Mouse (Mus musculus) embryonic facial prominence, embryonic 13.5 days (tissue): ENCODE results near the gene Mst1. TPM values are rescaled to one million over a fixed set of nuclear protein-coding genes. Genes with fewer than 3 reads are reported as not detected.
A peak's percentile ranks its signal among the peaks of the same experiment; 100 is the strongest.

Experiments used
- ATAC-seq: fragments of 200-750 bp; cut with Nextera tagmentation; 2 replicates; pipeline ENCODE4 v1.8.0; 2017; ENCODE audit warnings: low read depth; ENCODE audit not compliant: insufficient number of reproducible peaks, insufficient read depth, low FRiP score, low TSS enrichment
- H3K27ac ChIP-seq: fragments of 300-500 bp; sonication (generic); 2 replicates; pipeline ENCODE4 v1.5.1; 2015; ENCODE audit warnings: moderate library complexity, mild to moderate bottlenecking, inconsistent platforms
- H3K27me3 ChIP-seq: fragments of 300-500 bp; sonication (generic); 2 replicates; pipeline ENCODE4 v1.6.1; 2015; ENCODE audit warnings: mild to moderate bottlenecking, inconsistent platforms
- H3K36me3 ChIP-seq: fragments of 300-500 bp; sonication (generic); 2 replicates; pipeline ENCODE4 v1.6.1; 2015; ENCODE audit warnings: mild to moderate bottlenecking, inconsistent platforms
- H3K4me1 ChIP-seq: fragments of 300-500 bp; sonication (generic); 2 replicates; pipeline ENCODE4 v1.6.1; 2015; ENCODE audit warnings: inconsistent platforms
- H3K4me2 ChIP-seq: fragments of 300-500 bp; sonication (generic); 2 replicates; pipeline ENCODE4 v1.6.1; 2015; ENCODE audit warnings: moderate library complexity, mild to moderate bottlenecking, inconsistent platforms
- H3K4me3 ChIP-seq: fragments of 300-500 bp; sonication (generic); 2 replicates; pipeline ENCODE4 v1.5.1; 2015; ENCODE audit warnings: mild to moderate bottlenecking, inconsistent platforms
- H3K9ac ChIP-seq: fragments of 300-500 bp; sonication (generic); 2 replicates; pipeline ENCODE4 v1.6.1; 2015; ENCODE audit warnings: mild to moderate bottlenecking, inconsistent platforms
- H3K9me3 ChIP-seq: fragments of 300-500 bp; sonication (generic); 2 replicates; pipeline ENCODE4 v1.6.1; 2016; ENCODE audit warnings: inconsistent platforms
- WGBS: fragments of 180-500 bp; shearing (Covaris S2); methylation state at CpG from one replicate; pipeline ENCODE4 v1.1.7; 2015; ENCODE audit warnings: mixed read lengths; 5-methylcytosine and 5-hydroxymethylcytosine counted together
- polyA plus RNA-seq: library from polyadenylated mRNA; unstranded; fragments of >200 nt; fragmentation: Nextera tagmentation; extraction: Ambion mirVana; gene quantifications from 2 replicates; pipeline ENCODE4 v1.2.1, GENCODE M21; 2015

Mst1 gene
- polyA plus RNA-seq = 0.38 and 1.0 TPM in 2 replicates

DNA sequence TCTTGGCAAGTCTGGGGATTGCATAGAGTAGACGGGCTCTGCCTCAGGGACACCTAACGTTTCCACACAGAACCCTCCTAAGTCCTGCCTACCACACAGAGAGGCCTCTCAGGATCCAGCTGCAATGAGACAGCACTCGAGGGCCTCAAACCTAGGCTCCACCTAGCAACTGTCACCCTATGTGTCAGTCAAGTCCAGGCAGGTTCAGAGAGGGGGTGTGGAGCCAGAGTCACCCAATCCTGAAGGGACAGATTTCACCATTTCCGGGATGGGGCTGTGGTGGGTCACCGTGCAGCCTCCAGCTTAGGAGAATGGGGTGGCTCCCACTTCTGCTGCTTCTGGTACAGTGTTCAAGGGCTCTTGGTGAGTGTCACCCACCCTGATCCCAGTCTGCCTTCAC is at the start of gene Mst1:
TSS of gene Mst1 (plus strand) at position 269 of the 400 bp plus-strand sequence.
- peaks cover 22% of the 10 kb centered on the region for H3K4me1 ChIP-seq
- H3K27ac ChIP-seq = no peak within 1 kb of the TSS
- peaks cover 13% of the 10 kb centered on the region for H3K36me3 ChIP-seq
- H3K27me3 ChIP-seq = peaks cover 44% of the 10 kb centered on the region
- no peak for ATAC-seq
- WGBS = 65% methylated on average over 5 of the region's 5 CpGs
- no peaks in the 10 kb centered on the region for H3K9me3 ChIP-seq
- peak within 1 kb of the TSS; percentile 92 for H3K4me3 ChIP-seq
- peak within 1 kb of the TSS; percentile 98 for H3K9ac ChIP-seq
- H3K4me2 ChIP-seq = peak within 1 kb of the TSS; percentile 82

DNA sequence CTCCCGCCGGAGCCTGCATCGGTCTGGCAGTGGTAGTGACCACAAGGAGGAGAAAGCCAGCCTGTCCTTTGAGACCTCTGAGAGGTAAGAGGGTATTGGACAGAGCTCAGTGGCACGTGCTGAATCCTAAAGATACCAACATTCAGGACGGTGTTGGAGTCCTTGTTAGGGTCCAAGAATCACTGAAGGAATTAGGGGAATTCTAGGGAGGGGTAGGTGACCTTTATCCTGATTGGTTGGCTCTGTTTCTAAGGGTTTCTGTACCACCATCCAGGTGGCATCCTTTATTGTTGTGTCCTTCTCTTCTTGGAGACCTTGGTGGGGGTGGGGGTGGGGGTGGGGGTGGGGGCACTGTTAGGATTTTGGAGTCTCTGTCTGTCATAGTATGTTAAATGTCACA is 48.1 kb upstream of the Mst1 start:
- no peaks in the 10 kb centered on the region for H3K9me3 ChIP-seq
- no peak overlapping the region for H3K9ac ChIP-seq
- no peak overlapping the region for H3K27ac ChIP-seq
- H3K4me3 ChIP-seq = no peak overlapping the region
- H3K36me3 ChIP-seq = peaks cover 68% of the 10 kb centered on the region
- H3K4me1 ChIP-seq = no peaks in the 10 kb centered on the region
- ATAC-seq = no peak
- 93% methylated on average over 5 of the region's 5 CpGs for WGBS
- no peak overlapping the region for H3K4me2 ChIP-seq
- no peaks in the 10 kb centered on the region for H3K27me3 ChIP-seq

DNA sequence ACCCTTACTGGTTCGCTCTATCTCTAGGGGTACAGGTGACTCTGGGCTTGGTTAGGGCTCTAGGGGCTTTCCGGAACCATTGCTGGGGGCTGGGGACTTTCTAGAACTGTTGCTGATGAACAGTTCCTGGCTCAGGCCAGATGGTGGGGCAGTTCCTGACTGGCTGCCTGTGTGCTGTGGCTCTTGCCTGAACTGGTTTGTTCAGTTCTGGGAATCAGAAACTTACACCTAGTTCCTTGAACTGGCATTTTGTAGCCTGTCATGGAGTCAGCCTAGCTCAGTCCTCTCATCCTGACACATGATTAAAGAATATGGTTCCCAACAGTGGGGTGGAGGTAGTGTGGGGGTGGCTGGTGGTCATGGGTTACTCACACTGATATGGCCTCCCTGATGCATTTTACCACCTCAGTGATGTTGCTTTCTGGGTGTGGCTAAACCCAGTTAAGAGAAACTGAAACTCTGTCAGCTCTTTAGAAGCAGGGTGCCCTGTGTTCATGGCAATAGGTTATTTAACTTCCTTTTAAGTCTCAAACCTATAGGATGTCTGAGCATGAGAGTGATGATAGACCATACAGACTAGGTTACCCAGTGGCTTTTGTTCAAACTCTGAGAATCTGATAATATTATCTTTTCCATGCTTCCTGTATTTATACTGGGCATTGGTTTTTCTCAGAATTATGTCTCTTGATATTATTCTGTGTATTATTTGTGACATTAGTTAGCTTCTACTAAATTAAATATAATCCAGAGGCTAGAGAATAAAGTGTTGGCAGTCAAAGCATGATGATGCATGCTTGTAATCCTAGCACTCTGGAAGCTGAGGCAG is 44.7 kb upstream of the Mst1 start:
- H3K9ac ChIP-seq = no peak overlapping the region
- H3K27ac ChIP-seq = no peak overlapping the region
- no peak for ATAC-seq
- no peaks in the 10 kb centered on the region for H3K9me3 ChIP-seq
- 93% methylated on average over 2 of the region's 2 CpGs for WGBS
- H3K4me1 ChIP-seq = no peaks in the 10 kb centered on the region
- H3K36me3 ChIP-seq = peaks cover 74% of the 10 kb centered on the region
- H3K27me3 ChIP-seq = no peaks in the 10 kb centered on the region
- no peak overlapping the region for H3K4me2 ChIP-seq
- H3K4me3 ChIP-seq = no peak overlapping the region

DNA sequence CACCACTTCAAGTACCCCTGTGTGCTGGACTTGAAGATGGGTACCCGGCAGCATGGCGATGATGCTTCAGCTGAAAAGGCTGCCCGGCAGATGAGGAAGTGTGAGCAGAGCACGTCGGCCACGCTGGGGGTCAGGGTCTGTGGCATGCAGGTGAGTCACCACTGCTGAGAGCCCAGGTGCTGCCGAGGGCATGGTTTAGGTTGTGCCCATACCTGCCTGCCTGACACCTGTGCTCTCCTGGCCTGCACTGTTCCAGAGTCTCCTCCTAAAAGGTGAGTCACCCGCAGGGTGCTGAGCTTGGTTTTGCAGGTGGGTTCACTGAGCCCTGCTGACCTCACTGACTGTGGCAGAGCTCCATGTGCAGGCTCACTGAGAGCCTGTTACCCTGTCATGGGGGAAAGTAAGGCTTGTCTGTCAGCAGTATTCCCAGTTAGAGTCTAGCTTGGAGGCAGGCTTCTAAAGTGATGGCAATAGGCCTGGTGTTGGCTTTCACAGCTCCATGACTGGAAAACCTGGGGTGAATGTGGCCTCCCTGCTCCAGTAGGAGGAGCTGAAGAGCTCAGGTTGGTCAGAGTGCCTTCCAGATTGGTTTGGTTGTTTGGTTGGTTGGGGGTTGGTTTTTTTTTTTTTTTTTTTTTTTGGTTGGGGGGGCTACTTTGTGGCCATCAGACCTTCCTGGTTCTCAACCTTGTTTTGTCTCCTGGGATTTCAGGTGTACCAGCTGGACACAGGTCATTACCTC is 35.3 kb upstream of the Mst1 start:
- no peak for ATAC-seq
- peaks cover 69% of the 10 kb centered on the region for H3K36me3 ChIP-seq
- WGBS = 96% methylated on average over 8 of the region's 8 CpGs

DNA sequence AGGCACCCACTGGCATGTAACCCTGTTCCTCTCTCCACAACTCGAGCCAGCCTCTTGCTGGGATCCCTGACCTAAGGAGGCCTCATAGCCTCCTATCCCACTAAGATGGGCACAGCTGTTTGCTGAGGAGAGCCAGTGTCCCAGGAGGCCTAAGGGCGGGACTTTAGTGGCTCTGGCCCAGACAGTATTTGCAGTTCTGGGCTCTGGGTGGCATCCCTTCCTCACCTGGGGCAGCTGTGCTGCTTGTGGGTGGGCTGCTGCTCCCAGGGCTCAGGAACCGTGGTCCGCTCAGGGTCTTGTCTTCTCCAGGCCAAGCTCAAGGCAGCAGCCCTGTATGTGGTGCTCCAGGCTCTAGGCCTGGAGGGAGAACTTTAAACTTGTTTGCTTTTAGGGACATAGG is 33.7 kb upstream of the Mst1 start:
- H3K4me2 ChIP-seq = no peak overlapping the region
- no peaks in the 10 kb centered on the region for H3K27me3 ChIP-seq
- H3K4me3 ChIP-seq = no peak overlapping the region
- WGBS = 84% methylated on average over 4 of the region's 4 CpGs
- no peaks in the 10 kb centered on the region for H3K9me3 ChIP-seq
- peaks cover 69% of the 10 kb centered on the region for H3K36me3 ChIP-seq
- ATAC-seq = no peak
- no peak overlapping the region for H3K27ac ChIP-seq
- peaks cover 26% of the 10 kb centered on the region for H3K4me1 ChIP-seq
- H3K9ac ChIP-seq = no peak overlapping the region

More for the DNA sequence above, 35.3 kb upstream of the Mst1 start:
- Histone ChIP-seq H3K4me3 (no peak overlapping the region), H3K27ac (no peak overlapping the region), H3K4me2 (no peak overlapping the region), H3K4me1 (peaks cover 18% of the 10 kb centered on the region), H3K9me3 (no peaks in the 10 kb centered on the region), H3K27me3 (no peaks in the 10 kb centered on the region), H3K9ac (no peak overlapping the region)

DNA sequence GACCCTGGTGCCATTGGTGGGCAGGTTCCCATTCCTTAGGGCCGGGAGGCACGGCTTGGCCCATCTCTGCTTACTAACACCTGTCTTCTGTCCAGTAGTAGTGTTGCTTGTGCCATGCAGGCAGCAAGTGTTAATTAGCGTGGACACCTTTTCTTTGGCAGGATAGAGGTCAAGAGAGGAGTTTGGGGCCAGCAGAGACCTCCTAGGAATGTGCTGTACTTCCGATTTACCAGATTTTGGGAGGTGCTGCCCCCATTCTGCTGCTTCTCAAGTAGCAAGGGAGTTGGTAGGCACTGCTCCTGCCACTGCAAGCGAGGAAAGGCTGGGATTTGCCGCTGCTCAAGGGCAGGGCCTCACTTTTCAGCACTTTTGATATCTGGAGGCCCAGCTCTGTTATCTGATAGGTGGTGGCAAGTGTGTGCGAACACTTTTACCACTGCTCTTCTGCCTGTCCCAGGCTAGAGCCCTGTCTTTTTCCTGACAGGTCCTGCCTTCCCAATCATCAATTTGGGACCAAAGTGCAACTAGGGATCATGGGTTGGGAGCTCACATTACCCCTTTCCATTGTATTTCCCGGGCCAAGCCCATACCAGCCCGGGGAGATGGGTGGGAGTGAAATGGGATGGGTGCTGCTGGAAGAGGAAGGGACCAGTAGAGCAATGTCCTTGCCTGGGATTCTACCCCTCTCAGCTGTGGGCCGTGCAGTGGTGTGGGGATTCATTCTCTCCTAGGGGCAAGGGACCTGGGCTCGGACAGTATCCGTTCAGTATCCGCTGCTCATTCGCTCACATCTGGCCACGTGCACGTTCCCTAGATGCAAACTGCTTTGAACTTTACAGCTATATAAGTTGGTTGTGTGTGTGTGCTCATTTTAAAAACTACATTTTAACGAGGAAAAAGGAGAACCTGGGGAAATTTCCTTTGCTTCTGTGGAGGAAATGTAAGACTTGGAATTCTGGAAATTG is 32.4 kb upstream of the Mst1 start:
- peak overlapping the region; percentile 57 for H3K27ac ChIP-seq
- no peaks in the 10 kb centered on the region for H3K27me3 ChIP-seq
- ATAC-seq = no peak
- peak overlapping the region; percentile 92 for H3K4me2 ChIP-seq
- H3K36me3 ChIP-seq = peaks cover 66% of the 10 kb centered on the region
- H3K4me3 ChIP-seq = peak overlapping the region; percentile 67
- H3K4me1 ChIP-seq = peaks cover 33% of the 10 kb centered on the region
- peak overlapping the region; percentile 70 for H3K9ac ChIP-seq
- WGBS = 40% methylated on average over 17 of the region's 17 CpGs
- H3K9me3 ChIP-seq = no peaks in the 10 kb centered on the region

DNA sequence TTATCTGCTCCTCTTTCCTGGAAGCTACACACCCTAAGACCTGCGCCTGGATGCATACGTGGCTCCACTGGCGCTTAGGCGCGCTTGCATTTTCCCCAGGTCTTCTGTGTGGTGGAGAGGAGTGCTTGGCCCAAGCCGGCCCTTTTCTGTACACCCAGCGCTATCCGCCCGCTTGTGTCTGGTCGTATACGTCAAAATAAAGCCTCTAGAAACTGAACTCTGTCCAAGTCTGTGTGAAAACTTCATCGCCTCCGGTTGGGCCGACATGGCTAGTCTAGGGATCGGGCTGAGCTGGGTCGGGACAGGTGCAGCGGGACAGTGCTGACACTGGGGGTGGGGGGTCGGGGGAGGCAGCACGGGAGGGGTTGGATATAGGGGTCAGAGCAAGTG is 31.7 kb upstream of the Mst1 start:
- Histone ChIP-seq H3K27ac (peak overlapping the region; percentile 57), H3K4me2 (peak overlapping the region; percentile 92), H3K9me3 (no peaks in the 10 kb centered on the region), H3K4me1 (peaks cover 39% of the 10 kb centered on the region), H3K4me3 (peak overlapping the region; percentile 67), H3K9ac (peak overlapping the region; percentile 70), H3K36me3 (peaks cover 65% of the 10 kb centered on the region), H3K27me3 (no peaks in the 10 kb centered on the region)
- 1% methylated on average over 19 of the region's 19 CpGs for WGBS
- peak; percentile 52; the same call in 1 of the 2 replicates for ATAC-seq

DNA sequence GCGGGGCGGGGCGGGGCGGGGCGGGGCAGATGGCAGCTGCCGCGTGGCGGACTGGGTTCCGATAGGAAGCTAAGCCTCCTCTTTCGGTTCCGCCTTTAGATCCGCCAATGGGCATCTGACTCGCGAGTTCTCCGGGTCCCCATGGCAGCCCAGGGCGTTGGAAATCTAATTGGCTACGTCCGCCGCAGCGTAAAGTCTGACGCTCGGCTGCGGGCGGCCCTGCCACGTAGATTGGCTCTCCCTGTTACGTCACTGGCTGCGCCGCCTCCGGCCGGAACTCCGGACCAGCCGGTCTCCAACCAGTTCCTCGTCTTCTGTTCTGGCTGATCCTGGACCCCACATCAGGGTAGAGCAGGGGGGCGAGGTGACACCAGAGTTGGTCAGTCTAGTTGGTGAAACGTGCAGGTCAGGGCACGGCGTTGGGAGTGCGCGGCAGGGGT is 31.2 kb upstream of the Mst1 start, which contains the start of gene Gmppb:
TSS of gene Gmppb (plus strand) at position 227 of the 440 bp plus-strand sequence.
- H3K9ac ChIP-seq = peak within 1 kb of the TSS; percentile 84
- ATAC-seq = peak; percentile 91
- H3K4me3 ChIP-seq = peak within 1 kb of the TSS; percentile 67
- H3K27me3 ChIP-seq = no peaks in the 10 kb centered on the region
- under 1% methylated on average over 38 of the region's 39 CpGs for WGBS
- peak within 1 kb of the TSS; percentile 92 for H3K4me2 ChIP-seq
- no peaks in the 10 kb centered on the region for H3K9me3 ChIP-seq
- peaks cover 40% of the 10 kb centered on the region for H3K4me1 ChIP-seq
- H3K36me3 ChIP-seq = peaks cover 67% of the 10 kb centered on the region
- H3K27ac ChIP-seq = peak within 1 kb of the TSS; percentile 72

DNA sequence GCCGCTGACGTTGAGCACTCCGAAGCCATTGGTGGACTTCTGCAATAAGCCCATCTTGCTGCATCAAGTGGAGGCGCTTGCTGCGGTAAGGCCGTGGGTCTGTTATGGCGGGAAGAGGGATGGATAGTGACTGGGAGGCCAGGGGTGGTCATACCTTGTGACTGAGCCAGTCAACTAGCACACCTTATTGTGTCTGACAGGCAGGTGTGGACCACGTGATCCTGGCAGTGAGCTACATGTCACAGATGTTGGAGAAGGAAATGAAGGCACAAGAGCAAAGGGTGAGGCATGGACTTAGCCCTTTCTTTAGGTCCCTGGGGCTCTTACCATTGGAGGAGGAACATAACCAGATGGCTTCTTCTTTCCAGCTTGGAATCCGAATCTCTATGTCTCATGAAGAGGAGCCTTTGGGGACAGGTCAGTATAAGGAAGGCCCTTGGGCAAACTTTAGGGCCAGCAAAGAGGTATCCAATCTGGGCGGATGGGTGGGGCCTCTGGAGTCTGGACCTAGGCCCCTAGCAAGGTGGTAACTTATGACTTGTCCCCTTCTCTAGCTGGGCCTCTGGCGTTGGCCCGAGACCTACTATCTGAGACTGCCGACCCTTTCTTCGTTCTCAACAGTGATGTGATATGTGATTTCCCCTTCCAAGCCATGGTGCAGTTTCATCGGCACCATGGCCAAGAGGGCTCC is 30.5 kb upstream of the Mst1 start:
- Histone ChIP-seq H3K4me3 (peak overlapping the region; percentile 67), H3K27me3 (no peaks in the 10 kb centered on the region), H3K9ac (peak overlapping the region; percentile 84), H3K4me2 (peak overlapping the region; percentile 92), H3K9me3 (no peaks in the 10 kb centered on the region), H3K4me1 (peaks cover 40% of the 10 kb centered on the region), H3K27ac (peak overlapping the region; percentile 72), H3K36me3 (peaks cover 71% of the 10 kb centered on the region)
- 42% methylated on average over 15 of the region's 15 CpGs for WGBS
- no peak for ATAC-seq

DNA sequence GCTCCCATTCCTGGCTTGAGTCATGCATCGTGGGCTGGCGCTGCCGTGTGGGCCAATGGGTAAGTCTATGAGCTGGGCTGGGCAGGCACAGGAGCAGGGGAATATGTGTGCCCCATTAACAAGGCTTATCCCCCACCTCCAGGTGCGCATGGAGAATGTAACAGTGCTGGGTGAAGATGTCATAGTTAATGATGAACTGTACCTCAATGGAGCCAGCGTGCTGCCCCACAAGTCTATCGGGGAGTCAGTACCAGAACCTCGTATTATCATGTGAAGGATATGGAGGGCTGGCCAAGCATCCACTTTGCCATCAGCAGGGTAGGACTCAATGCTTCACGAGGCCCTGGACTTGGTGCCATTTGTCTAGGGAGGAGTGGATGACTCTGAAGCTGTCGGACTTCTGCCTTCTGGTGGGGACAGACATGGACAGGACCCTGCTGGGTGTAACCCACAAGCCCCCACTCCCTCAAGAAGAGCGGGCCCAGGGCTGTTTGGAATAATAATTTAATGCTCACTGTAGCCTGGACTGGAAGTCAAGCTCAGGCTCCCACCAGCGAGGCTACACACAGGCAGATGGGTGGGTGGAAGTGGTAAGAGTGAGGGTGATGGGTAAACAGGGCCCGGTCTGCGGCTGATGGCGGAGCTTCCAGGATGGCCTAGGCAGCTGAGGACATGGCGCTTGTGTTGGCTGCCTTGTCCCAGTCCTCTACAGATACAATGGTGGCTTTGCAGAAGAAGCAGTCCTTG is 28.9 kb upstream of the Mst1 start:
- H3K4me2 ChIP-seq = no peak overlapping the region
- no peak for ATAC-seq
- no peak overlapping the region for H3K9ac ChIP-seq
- 93% methylated on average over 15 of the region's 15 CpGs for WGBS
- no peaks in the 10 kb centered on the region for H3K27me3 ChIP-seq
- no peak overlapping the region for H3K27ac ChIP-seq
- peaks cover 40% of the 10 kb centered on the region for H3K4me1 ChIP-seq
- peaks cover 71% of the 10 kb centered on the region for H3K36me3 ChIP-seq
- H3K9me3 ChIP-seq = no peaks in the 10 kb centered on the region
- no peak overlapping the region for H3K4me3 ChIP-seq
